Mouse (Mus musculus) neural tube, embryonic 14.5 days (tissue): ENCODE measurements around the gene Lrrc28. TPM values are rescaled to one million over a fixed set of nuclear protein-coding genes. Genes with fewer than 3 reads are reported as not detected.

Experiments used
- ATAC-seq: fragments of 200-750 bp; cut with Nextera tagmentation; 2 replicates; pipeline ENCODE4 v1.8.0; 2017; ENCODE audit warnings: low read depth, mild to moderate bottlenecking, moderate TSS enrichment, moderate library complexity
- H3K27ac ChIP-seq: fragments of 300-500 bp; sonication (generic); 2 replicates; pipeline ENCODE4 v1.5.1; 2014; ENCODE audit warnings: low read depth, mild to moderate bottlenecking, control low read depth, low read length, moderate library complexity, mixed read lengths
- H3K27me3 ChIP-seq: fragments of 300-500 bp; sonication (generic); 2 replicates; pipeline ENCODE4 v1.6.1; 2014; ENCODE audit warnings: low read length; ENCODE audit not compliant: control insufficient read depth, insufficient read depth
- H3K36me3 ChIP-seq: fragments of 300-500 bp; sonication (generic); 2 replicates; pipeline ENCODE4 v1.6.1; 2014; ENCODE audit warnings: low read length, mixed read lengths; ENCODE audit not compliant: control insufficient read depth, insufficient read depth
- H3K4me1 ChIP-seq: fragments of 300-500 bp; sonication (generic); 2 replicates; pipeline ENCODE4 v1.6.1; 2014; ENCODE audit warnings: low read length; ENCODE audit not compliant: control insufficient read depth, insufficient read depth
- H3K4me2 ChIP-seq: fragments of 300-500 bp; sonication (generic); 2 replicates; pipeline ENCODE4 v1.6.1; 2014; ENCODE audit warnings: mild to moderate bottlenecking, low read depth, low read length, control low read depth
- H3K4me3 ChIP-seq: fragments of 300-500 bp; sonication (generic); 2 replicates; pipeline ENCODE4 v1.5.1; 2014; ENCODE audit warnings: low read depth, low read length, control low read depth, mixed read lengths
- H3K9ac ChIP-seq: fragments of 300-500 bp; sonication (generic); replicated peaks from 2 replicates; pipeline ENCODE4 v1.6.1; 2014; ENCODE audit warnings: low read depth, mild to moderate bottlenecking, control low read depth, low read length, mixed read lengths
- H3K9me3 ChIP-seq: fragments of 300-500 bp; sonication (generic); 2 replicates; pipeline ENCODE4 v1.6.1; 2016; ENCODE audit warnings: low read length; ENCODE audit not compliant: control insufficient read depth
- WGBS: fragments of 180-500 bp; shearing (Covaris S2); extraction: QIAGEN DNeasy Blood & Tissue Kit; methylation state at CpG from one replicate; pipeline ENCODE4 v1.1.7; 2014; 5-methylcytosine and 5-hydroxymethylcytosine counted together
- polyA plus RNA-seq: library from polyadenylated mRNA; unstranded; fragments of >200 nt; fragmentation: Nextera tagmentation; extraction: Ambion mirVana; gene quantifications from 2 replicates; pipeline ENCODE4 v1.2.1, GENCODE M21; 2014

The Lrrc28 gene
- polyA plus RNA-seq, 1 experiment from 2014 or later = 29.1 TPM

DNA sequence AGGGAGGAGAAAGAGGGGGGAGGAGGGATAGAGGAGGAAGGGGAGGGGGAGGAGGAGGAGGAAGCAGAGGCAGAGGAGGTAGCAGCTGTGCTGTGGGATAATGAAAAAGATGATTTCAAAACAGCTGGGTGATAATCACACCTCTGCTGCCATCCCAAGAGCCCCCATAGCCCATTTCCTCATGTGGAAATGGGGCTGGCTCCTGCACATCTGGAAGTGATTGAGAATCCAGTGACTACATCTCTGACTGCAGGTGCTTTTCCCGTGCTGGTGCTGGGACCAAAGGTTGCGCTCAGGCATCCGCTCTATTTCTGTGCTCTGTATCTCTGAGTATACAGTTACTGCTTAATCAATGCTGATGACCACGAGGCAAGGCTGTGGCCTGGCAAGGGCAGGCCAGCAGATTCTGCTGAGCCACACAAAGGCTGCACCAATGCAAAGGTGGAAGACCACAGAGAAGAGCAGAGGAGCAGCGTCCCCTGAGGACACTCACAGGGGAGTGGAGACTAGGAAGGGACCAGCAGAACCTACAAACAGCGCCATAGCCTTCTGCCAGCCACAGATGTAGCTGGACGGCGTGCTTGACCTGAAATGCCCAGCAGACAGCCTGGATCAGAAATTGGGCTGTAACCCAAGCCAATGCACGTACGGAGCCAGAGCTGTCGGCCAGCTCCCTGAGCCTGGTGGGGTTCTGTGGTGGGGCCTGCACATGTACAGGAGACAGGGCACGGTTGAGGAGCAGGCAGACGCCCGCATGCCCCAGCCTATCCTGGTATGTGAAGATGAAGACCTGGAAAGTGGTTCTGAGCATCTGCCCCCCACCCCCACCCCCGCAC is 157.9 kb downstream of the Lrrc28 start:
- Histone ChIP-seq H3K9ac (no peak overlapping the region), H3K4me3 (no peak overlapping the region), H3K27me3 (no peaks in the 10 kb centered on the region), H3K9me3 (no peaks in the 10 kb centered on the region), H3K4me1 (peaks cover 6% of the 10 kb centered on the region; the same call in 1 of the 2 replicates), H3K36me3 (no peaks in the 10 kb centered on the region), H3K27ac (0 out of 2 replicates have a peak overlapping the region, but pooled peaks have one; percentile 28), H3K4me2 (no peak overlapping the region)
- WGBS = 75% methylated on average over 15 of the region's 15 CpGs
- peak; percentile 49; the same call in 1 of the 2 replicates for ATAC-seq

DNA sequence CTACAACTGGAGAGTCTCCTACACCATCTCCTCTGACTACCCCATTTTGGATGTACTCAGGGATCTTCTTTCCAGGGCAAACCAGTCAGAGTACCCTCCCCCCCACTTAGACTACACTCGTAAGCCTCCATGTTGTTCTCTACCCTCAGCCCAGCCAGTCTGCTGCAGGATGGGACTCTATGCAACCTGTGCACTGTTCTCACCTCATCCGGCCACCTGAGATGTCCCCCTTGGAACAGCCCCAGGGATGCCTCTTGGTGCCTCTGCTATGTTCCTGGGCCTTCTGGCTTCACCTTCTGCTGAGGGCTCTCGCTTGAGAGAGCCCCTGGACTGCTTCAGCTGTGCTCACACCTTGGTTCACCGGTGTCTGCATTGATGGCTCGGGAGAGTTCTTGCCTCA is 158.7 kb downstream of the Lrrc28 start:
- H3K4me2 ChIP-seq = no peak overlapping the region
- ATAC-seq = no peak
- H3K9me3 ChIP-seq = no peaks in the 10 kb centered on the region
- H3K27me3 ChIP-seq = no peaks in the 10 kb centered on the region
- no peaks in the 10 kb centered on the region for H3K36me3 ChIP-seq
- no peak overlapping the region for H3K9ac ChIP-seq
- H3K4me3 ChIP-seq = no peak overlapping the region
- peaks cover 6% of the 10 kb centered on the region; the same call in 1 of the 2 replicates for H3K4me1 ChIP-seq
- H3K27ac ChIP-seq = no peak overlapping the region
- WGBS = 85% methylated on average over 5 of the region's 5 CpGs

DNA sequence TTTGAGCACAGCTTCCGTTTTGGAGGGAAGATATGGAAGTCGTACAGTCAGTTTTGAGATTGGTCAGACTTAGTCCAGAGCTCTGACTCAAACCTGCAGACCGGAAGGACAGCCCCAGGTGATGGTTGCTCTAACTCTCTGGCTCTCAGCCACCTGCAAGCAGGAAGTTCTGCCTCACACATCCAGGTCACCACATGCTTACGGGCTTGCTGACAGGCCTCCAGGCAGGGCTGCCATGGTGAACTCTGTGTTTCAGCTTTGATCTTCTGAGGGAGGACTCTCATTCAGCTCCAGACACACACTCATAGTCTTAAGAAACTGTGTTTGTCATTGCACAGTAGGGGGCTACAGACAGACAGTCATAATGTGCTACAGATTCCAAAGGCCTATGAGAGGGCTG is 161.4 kb downstream of the Lrrc28 start:
- no peaks in the 10 kb centered on the region for H3K36me3 ChIP-seq
- H3K9ac ChIP-seq = no peak overlapping the region
- H3K4me3 ChIP-seq = no peak overlapping the region
- H3K9me3 ChIP-seq = no peaks in the 10 kb centered on the region
- H3K27me3 ChIP-seq = no peaks in the 10 kb centered on the region
- H3K4me1 ChIP-seq = peaks cover 6% of the 10 kb centered on the region; the same call in 1 of the 2 replicates
- 91% methylated on average over 4 of the region's 4 CpGs for WGBS
- ATAC-seq = no peak
- no peak overlapping the region for H3K27ac ChIP-seq
- H3K4me2 ChIP-seq = no peak overlapping the region

GRCm38 (mm10) chr7:67479576-67480413 is 165.3 kb downstream of the Lrrc28 start:
- 86% methylated on average over 17 of the region's 17 CpGs for WGBS
- H3K9me3 ChIP-seq = no peaks in the 10 kb centered on the region
- H3K27ac ChIP-seq = 0 out of 2 replicates have a peak overlapping the region, but pooled peaks have one; percentile 10
- no peak for ATAC-seq
- no peak overlapping the region for H3K4me3 ChIP-seq
- H3K36me3 ChIP-seq = no peaks in the 10 kb centered on the region
- peaks cover 10% of the 10 kb centered on the region; the same call in 1 of the 2 replicates for H3K4me1 ChIP-seq
- no peak overlapping the region for H3K4me2 ChIP-seq
- H3K27me3 ChIP-seq = no peaks in the 10 kb centered on the region
- no peak overlapping the region for H3K9ac ChIP-seq

DNA sequence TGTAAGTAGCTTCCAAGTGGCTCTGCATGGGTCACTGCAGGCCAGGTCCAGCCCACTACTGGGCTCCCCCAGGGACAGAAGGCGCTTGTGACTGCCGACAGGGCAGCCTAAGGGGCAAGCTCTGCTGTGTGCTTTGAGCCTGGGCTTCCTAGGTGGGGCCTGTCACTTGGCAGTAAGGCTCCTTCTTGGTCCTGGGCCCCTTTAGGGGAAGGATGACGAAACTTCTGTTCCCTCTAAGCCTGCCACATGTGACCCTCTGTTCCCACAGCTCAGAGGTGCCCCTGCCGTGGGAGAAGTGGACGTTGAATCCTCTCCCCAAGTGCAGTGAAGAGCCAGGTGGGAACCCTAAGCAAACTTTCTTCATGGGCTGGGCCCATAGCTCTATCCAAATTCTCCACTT is 165.9 kb downstream of the Lrrc28 start:
- no peak overlapping the region for H3K4me2 ChIP-seq
- ATAC-seq = peak; percentile 19; the same call in 1 of the 2 replicates
- H3K36me3 ChIP-seq = no peaks in the 10 kb centered on the region
- no peaks in the 10 kb centered on the region for H3K9me3 ChIP-seq
- 69% methylated on average over 5 of the region's 5 CpGs for WGBS
- H3K9ac ChIP-seq = no peak overlapping the region
- no peak overlapping the region for H3K4me3 ChIP-seq
- H3K27me3 ChIP-seq = no peaks in the 10 kb centered on the region
- peaks cover 10% of the 10 kb centered on the region; the same call in 1 of the 2 replicates for H3K4me1 ChIP-seq
- H3K27ac ChIP-seq = 0 out of 2 replicates have a peak overlapping the region, but pooled peaks have one; percentile 10

- Histone ChIP-seq H3K36me3 (no peaks in the 10 kb centered on the region), H3K9me3 (no peaks in the 10 kb centered on the region), H3K9ac (no peak overlapping the region), H3K4me2 (peak overlapping the region; percentile 16; the same call in 1 of the 2 replicates), H3K4me3 (no peak overlapping the region), H3K27me3 (no peaks in the 10 kb centered on the region), H3K4me1 (peaks cover 10% of the 10 kb centered on the region; the same call in 1 of the 2 replicates), H3K27ac (0 out of 2 replicates have a peak overlapping the region, but pooled peaks have one; percentile 60)
- peak; percentile 72 for ATAC-seq
- 27% methylated on average over 8 of the region's 10 CpGs for WGBS
Observed at GRCm38 (mm10) chr7:67477996-67478395, 167.1 kb downstream of the Lrrc28 start.

DNA sequence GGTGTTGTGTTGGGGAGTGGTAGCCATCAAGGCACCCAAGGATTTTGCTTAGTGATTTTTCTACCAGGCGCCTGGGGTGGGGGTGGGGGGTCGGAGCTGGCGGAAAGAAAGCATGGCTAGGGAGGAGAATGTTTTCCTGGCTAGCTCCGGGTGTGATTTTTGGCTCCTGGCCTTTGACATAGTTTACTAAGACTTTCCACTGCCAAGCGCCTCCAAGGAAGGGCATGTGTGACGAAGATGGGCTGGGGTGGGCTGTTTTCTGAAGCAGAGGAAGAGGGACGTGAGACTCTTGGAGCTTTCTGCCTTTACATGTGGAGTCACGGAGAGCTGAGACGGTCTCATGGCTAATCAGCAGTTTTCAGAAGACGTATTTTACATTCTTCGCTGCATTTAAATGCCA is 173.8 kb downstream of the Lrrc28 start:
- 78% methylated on average over 11 of the region's 11 CpGs for WGBS
- no peaks in the 10 kb centered on the region for H3K36me3 ChIP-seq
- H3K4me3 ChIP-seq = no peak overlapping the region
- H3K4me2 ChIP-seq = no peak overlapping the region
- no peak overlapping the region for H3K9ac ChIP-seq
- ATAC-seq = no peak
- peaks cover 7% of the 10 kb centered on the region; the same call in 1 of the 2 replicates for H3K4me1 ChIP-seq
- no peaks in the 10 kb centered on the region for H3K9me3 ChIP-seq
- H3K27me3 ChIP-seq = no peaks in the 10 kb centered on the region
- no peak overlapping the region for H3K27ac ChIP-seq

- peak; percentile 63; the same call in 1 of the 2 replicates for ATAC-seq
Observed at GRCm38 (mm10) chr7:67468802-67469408, 176.2 kb downstream of the Lrrc28 start.

More at GRCm38 (mm10) chr7:67468802-67469408, 176.2 kb downstream of the Lrrc28 start:
- Histone ChIP-seq H3K4me3 (no peak overlapping the region), H3K9me3 (no peaks in the 10 kb centered on the region), H3K4me1 (peaks cover 5% of the 10 kb centered on the region; the same call in 1 of the 2 replicates), H3K27ac (peak overlapping the region; percentile 25; the same call in 1 of the 2 replicates), H3K4me2 (no peak overlapping the region), H3K36me3 (no peaks in the 10 kb centered on the region), H3K9ac (no peak overlapping the region), H3K27me3 (no peaks in the 10 kb centered on the region)
- 37% methylated on average over 7 of the region's 7 CpGs for WGBS
